Comparison of ENCODE assay signal across 30 mouse cellular contexts in the genomic region with DNA sequence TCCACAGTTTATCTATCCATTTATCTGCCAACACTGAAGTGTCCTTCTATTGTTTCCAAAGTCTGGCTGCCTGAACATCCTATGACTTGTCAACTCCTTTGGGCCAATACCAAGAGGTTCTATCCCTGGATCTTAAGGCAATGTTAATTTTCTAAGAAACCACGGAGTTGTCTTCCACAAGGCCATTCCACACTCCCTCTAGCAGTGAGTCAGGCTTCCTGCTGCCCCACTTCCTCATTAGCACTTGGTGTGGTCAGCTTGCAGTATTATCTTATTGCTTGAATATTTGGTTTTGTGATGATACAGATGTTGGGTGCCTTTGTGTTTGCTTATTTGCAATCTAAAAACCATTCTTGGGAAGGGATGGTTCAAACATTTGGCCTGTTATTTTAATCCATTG.
DNase-seq lines count a peak whose midpoint lies in the region; ATAC-seq and TF ChIP-seq lines count a peak whose summit lies in the region.
"Had no signal": no experiment of that assay in that cellular context is flagged by ENCODE, and none has a peak within 500 bp of the region (broad histone marks: within the 10 kb centered on the region; RNA-seq: fewer than 3 reads in every experiment).

No protein-coding gene starts in this region.

- no peaks in the 10 kb centered on the region for H3K36me3 ChIP-seq in myocyte (ENCODE audit: control insufficient read depth, insufficient read depth)
- H3K36me3 ChIP-seq in forebrain, embryonic 10.5 days (replicated peaks) = no peaks in the 10 kb centered on the region
- H3K36me3 ChIP-seq: embryonic facial prominence, embryonic 10.5 days; embryonic facial prominence, embryonic 13.5 days; heart, embryonic 10.5 days; heart, embryonic 13.5 days; hindbrain, embryonic 12.5 days; hindbrain, embryonic 15.5 days had no signal

- TF ChIP-seq POLR2A in myocyte (IDR thresholded peaks at IDR 0.05; ENCODE audit: insufficient read length, low read depth) = no peak

- no peak overlapping the region for H3K27ac ChIP-seq in forebrain, embryonic 10.5 days
- H3K27ac ChIP-seq: embryonic facial prominence, embryonic 10.5 days; embryonic facial prominence, embryonic 13.5 days; forebrain, embryonic 13.5 days; gastrocnemius, adult 2 months; heart, embryonic 10.5 days; heart, embryonic 13.5 days; hindbrain, embryonic 12.5 days; hindbrain, embryonic 15.5 days had no signal

- H3K27me3 ChIP-seq in myocyte (ENCODE audit: control insufficient read depth, insufficient read depth, insufficient read length) = no peaks in the 10 kb centered on the region
- H3K27me3 ChIP-seq in forebrain, embryonic 10.5 days (ENCODE audit: poor library complexity, severe bottlenecking) = no peaks in the 10 kb centered on the region
- H3K27me3 ChIP-seq: embryonic facial prominence, embryonic 13.5 days; forebrain, embryonic 13.5 days; heart, embryonic 13.5 days; hindbrain, embryonic 12.5 days; hindbrain, embryonic 15.5 days had no signal

- no peaks in the 10 kb centered on the region for H3K79me2 ChIP-seq in myocyte (ENCODE audit: control insufficient read depth, insufficient read depth)

- H3K9me3 ChIP-seq in forebrain, embryonic 10.5 days = no peaks in the 10 kb centered on the region
- H3K9me3 ChIP-seq: embryonic facial prominence, embryonic 10.5 days; embryonic facial prominence, embryonic 13.5 days; forebrain, embryonic 13.5 days; heart, embryonic 10.5 days; heart, embryonic 13.5 days; hindbrain, embryonic 15.5 days had no signal

- H3K4me1 ChIP-seq in forebrain, embryonic 10.5 days = no peaks in the 10 kb centered on the region
- H3K4me1 ChIP-seq: embryonic facial prominence, embryonic 10.5 days; embryonic facial prominence, embryonic 13.5 days; forebrain, embryonic 13.5 days; heart, embryonic 10.5 days; heart, embryonic 13.5 days; hindbrain, embryonic 12.5 days; hindbrain, embryonic 15.5 days had no signal

- peak overlapping the region; percentile 41 for H3K4me2 ChIP-seq in myocyte (ENCODE audit: low read depth)
- H3K4me2 ChIP-seq: embryonic facial prominence, embryonic 13.5 days; forebrain, embryonic 13.5 days; heart, embryonic 13.5 days; hindbrain, embryonic 12.5 days; hindbrain, embryonic 15.5 days had no signal

- H3K4me3 ChIP-seq in myocyte = no peak overlapping the region
- H3K4me3 ChIP-seq in forebrain, embryonic 10.5 days = no peak overlapping the region
- H3K4me3 ChIP-seq: embryonic facial prominence, embryonic 10.5 days; embryonic facial prominence, embryonic 13.5 days; erythroblast, embryonic 14.5 days; forebrain, embryonic 13.5 days; gastrocnemius, adult 2 months; heart, embryonic 10.5 days; heart, embryonic 13.5 days; hindbrain, embryonic 12.5 days; hindbrain, embryonic 15.5 days had no signal

- DNase-seq in 3T3-L1 (ENCODE audit: low read depth, low spot score) = peak; percentile 58
- DNase-seq in Muller cell, postnatal 12 days (ENCODE audit: inconsistent ontology term) = peak; percentile 4
- no peak for DNase-seq in kidney, postnatal 4 days
- DNase-seq in right cerebral cortex, adult 18-20 months = no peak
- no peak for DNase-seq in forebrain, embryonic 10.5 days (ENCODE audit: extremely low spot score, low spot score)
- DNase-seq: adrenal gland, postnatal 14 days; B cell, adult 2 months; cerebellum, adult 11 months; cerebellum, adult 2 months; cerebellum, adult 9-11 months; cerebellum, postnatal 25 days; embryo, embryonic 11 days; gastrocnemius, adult 2 months; gastrocnemius, postnatal 14 days; heart, adult 18-20 months; heart, postnatal 14 days had no signal

- no peak overlapping the region for H3ac ChIP-seq in myocyte (ENCODE audit: control insufficient read depth, insufficient read length)

- WGBS in forebrain, embryonic 10.5 days = 75% methylated on average over 1 of the region's 1 CpGs

- peak; percentile 86 for ATAC-seq in granulocyte monocyte progenitor cell, adult 5-6 weeks (replicated peaks; ENCODE audit: poor library complexity, severe bottlenecking)
- ATAC-seq: CD4-positive, CD25-positive, alpha-beta regulatory T cell, adult 4 months; forebrain, embryonic 13.5 days; forebrain, embryonic 16.5 days; intestine, postnatal 0 days; Patski had no signal

TF ChIP-seq in myocyte, 11 proteins besides CTCF, POLR2A, EP300 and RAD21:
- TF ChIP-seq USF1 (IDR thresholded peaks at IDR 0.05; ENCODE audit: low read depth) (no peak), TCF12 (IDR thresholded peaks at IDR 0.05; ENCODE audit: insufficient read depth, poor library complexity, severe bottlenecking) (no peak), REST (IDR thresholded peaks at IDR 0.05; ENCODE audit: insufficient read depth, insufficient read length) (no peak), MYOG (IDR thresholded peaks at IDR 0.05; ENCODE audit: control insufficient read depth in 1 of 3, insufficient read depth in 1 of 3, insufficient read length in 2 of 3, low read depth in 2 of 3) (no peak), TCF3 (IDR thresholded peaks at IDR 0.05; ENCODE audit: insufficient read length, low read depth) (no peak), MAX (IDR thresholded peaks at IDR 0.05; ENCODE audit: low read depth) (no peak), POLR2AphosphoS2 (IDR thresholded peaks at IDR 0.05; ENCODE audit: insufficient read length, low read depth) (no peak), E2F4 (IDR thresholded peaks at IDR 0.05; ENCODE audit: insufficient read depth) (no peak), SRF (IDR thresholded peaks at IDR 0.05; ENCODE audit: control insufficient read depth, insufficient read length, low read depth) (no peak), CEBPB (IDR thresholded peaks at IDR 0.05; ENCODE audit: insufficient read depth, poor library complexity, severe bottlenecking) (no peak), MYOD1 (IDR thresholded peaks at IDR 0.05; ENCODE audit: control insufficient read depth in 1 of 3, insufficient read length in 2 of 3, low read depth in 2 of 3) (no peak)

Comparison
In these comparisons a context has a peak if more than half of its experiments do, and no peak if none do; other contexts are left out.
1. DNase-seq: peak in 3T3-L1 (single experiment) and Muller cell, postnatal 12 days (single experiment); none in kidney, postnatal 4 days (0 of 2), right cerebral cortex, adult 18-20 months (single experiment) and forebrain, embryonic 10.5 days (single experiment).